Mouse (Mus musculus): ENCODE measurements at regions not wholly inside any gene's neighbourhood (a gene's known extent, or its start where the extent isn't known, plus 50 kb on each side); places are given as distances from the start of the nearest gene placed in this dataset.

DNA sequence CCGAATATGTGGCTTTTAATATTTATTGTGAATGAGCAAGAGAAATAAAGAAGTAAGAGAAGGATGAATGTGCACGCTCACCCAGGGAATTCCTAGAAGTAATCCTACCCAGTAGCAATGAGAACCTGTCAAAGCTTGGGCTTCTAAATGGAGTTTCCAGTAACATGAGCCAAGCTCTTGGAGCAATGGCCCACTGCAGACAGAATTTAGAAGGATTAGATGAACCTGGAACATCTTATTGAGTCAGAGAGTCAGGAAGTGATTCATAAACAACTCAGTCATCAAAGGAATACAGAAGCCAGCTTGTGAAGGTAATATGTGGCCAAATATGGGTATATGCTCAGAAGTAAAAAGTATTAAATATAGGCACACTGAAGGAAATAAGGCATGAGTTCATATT is 66.0 kb upstream of the Plekha5 start:
- no peak for TF ChIP-seq CTCF (IDR thresholded peaks at IDR 0.05; ENCODE audit: low read depth)
- no peak for TF ChIP-seq EP300 (optimal IDR thresholded peaks at IDR 0.05)

All from stomach, postnatal 0 days (tissue).